Comparison of ENCODE assay signal across 9 mouse cellular contexts in the genomic region with DNA sequence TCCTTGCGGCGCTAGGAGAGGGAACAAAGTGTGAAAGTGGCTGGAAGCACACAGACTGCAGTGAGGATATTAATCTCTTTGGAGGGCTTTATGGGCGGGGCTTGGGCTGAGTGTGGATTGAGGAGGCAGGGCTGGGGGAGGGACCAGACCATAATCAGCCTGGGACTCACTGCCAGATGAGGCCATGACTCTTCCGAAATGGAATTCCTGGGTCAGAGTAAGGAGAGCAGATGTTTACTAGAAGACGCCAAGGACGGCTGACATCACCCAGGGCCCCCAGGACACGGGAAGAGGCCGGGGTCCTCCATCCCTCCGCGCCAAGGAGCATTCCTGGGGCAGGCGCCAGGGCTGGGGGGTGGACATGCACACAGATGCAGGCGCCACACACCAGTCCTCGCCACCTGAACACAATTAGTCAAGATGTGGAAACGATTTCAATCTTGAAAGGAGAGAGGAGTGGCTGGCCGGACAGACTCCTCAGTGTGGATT. TPM values are rescaled to one million over a fixed set of nuclear protein-coding genes. Genes with fewer than 3 reads are reported as not detected.
DNase-seq lines count a peak whose midpoint lies in the region; ATAC-seq and TF ChIP-seq lines count a peak whose summit lies in the region.
"Had no signal": no experiment of that assay in that cellular context is flagged by ENCODE, and none has a peak within 500 bp of the region (broad histone marks: within the 10 kb centered on the region; RNA-seq: fewer than 3 reads in every experiment).

No protein-coding gene starts in this region.

- H3K27me3 ChIP-seq in forebrain, embryonic 10.5 days (ENCODE audit: poor library complexity, severe bottlenecking): no peaks in the 10 kb centered on the region
- no peaks in the 10 kb centered on the region for H3K27me3 ChIP-seq in forebrain, postnatal 0 days (ENCODE audit: insufficient read depth, low read length)
- no peaks in the 10 kb centered on the region for H3K27me3 ChIP-seq in embryonic facial prominence, embryonic 13.5 days
- H3K27me3 ChIP-seq in limb, embryonic 15.5 days: no peaks in the 10 kb centered on the region

- no peak for TF ChIP-seq CTCF in forebrain, postnatal 0 days (IDR thresholded peaks at IDR 0.05; ENCODE audit: low read depth)

- H3K9me3 ChIP-seq in forebrain, embryonic 10.5 days: no peaks in the 10 kb centered on the region
- H3K9me3 ChIP-seq in forebrain, postnatal 0 days (ENCODE audit: low read length): no peaks in the 10 kb centered on the region
- H3K9me3 ChIP-seq in embryonic facial prominence, embryonic 13.5 days: no peaks in the 10 kb centered on the region
- no peaks in the 10 kb centered on the region for H3K9me3 ChIP-seq in limb, embryonic 15.5 days

- no peak overlapping the region for H3K4me3 ChIP-seq in forebrain, embryonic 10.5 days
- H3K4me3 ChIP-seq in forebrain, postnatal 0 days (ENCODE audit: low read depth, low read length): no peak overlapping the region
- H3K4me3 ChIP-seq in embryonic facial prominence, embryonic 13.5 days: 0 out of 2 replicates have a peak overlapping the region, but pooled peaks have one; percentile 4
- H3K4me3 ChIP-seq in limb, embryonic 15.5 days: peak overlapping the region; percentile 10; the same call in 1 of the 2 replicates

- H3K4me1 ChIP-seq in forebrain, embryonic 10.5 days: peaks cover 22% of the 10 kb centered on the region
- no peaks in the 10 kb centered on the region for H3K4me1 ChIP-seq in forebrain, postnatal 0 days (ENCODE audit: insufficient read depth)
- H3K4me1 ChIP-seq in embryonic facial prominence, embryonic 13.5 days: peaks cover 42% of the 10 kb centered on the region
- peaks cover 38% of the 10 kb centered on the region for H3K4me1 ChIP-seq in limb, embryonic 15.5 days

- H3K9ac ChIP-seq in forebrain, postnatal 0 days: no peak overlapping the region
- H3K9ac ChIP-seq in embryonic facial prominence, embryonic 13.5 days: no peak overlapping the region
- H3K9ac ChIP-seq in limb, embryonic 15.5 days: no peak overlapping the region

- H3K27ac ChIP-seq in forebrain, embryonic 10.5 days: peak overlapping the region; percentile 75
- H3K27ac ChIP-seq in forebrain, postnatal 0 days (ENCODE audit: low read depth, low read length): no peak overlapping the region
- peak overlapping the region; percentile 66 for H3K27ac ChIP-seq in embryonic facial prominence, embryonic 13.5 days
- H3K27ac ChIP-seq in limb, embryonic 15.5 days: peak overlapping the region; percentile 55

- ATAC-seq in forebrain, postnatal 0 days: no peak
- ATAC-seq in embryonic facial prominence, embryonic 13.5 days (ENCODE audit: insufficient number of reproducible peaks, insufficient read depth, low FRiP score, low TSS enrichment, low read depth): peak; percentile 74
- peak; percentile 79 for ATAC-seq in limb, embryonic 15.5 days (ENCODE audit: insufficient number of reproducible peaks, low FRiP score, low TSS enrichment, low read depth)
- ATAC-seq in CD4-positive, CD25-positive, alpha-beta regulatory T cell, adult 4 months: no peak

- H3K36me3 ChIP-seq in forebrain, embryonic 10.5 days (replicated peaks): no peaks in the 10 kb centered on the region
- H3K36me3 ChIP-seq in forebrain, postnatal 0 days (ENCODE audit: insufficient read depth): no peaks in the 10 kb centered on the region
- H3K36me3 ChIP-seq in embryonic facial prominence, embryonic 13.5 days: no peaks in the 10 kb centered on the region
- no peaks in the 10 kb centered on the region for H3K36me3 ChIP-seq in limb, embryonic 15.5 days

- 66% methylated on average over 15 of the region's 15 CpGs for WGBS in forebrain, embryonic 10.5 days
- WGBS in forebrain, postnatal 0 days: 67% methylated on average over 15 of the region's 15 CpGs
- WGBS in embryonic facial prominence, embryonic 13.5 days: 25% methylated on average over 15 of the region's 15 CpGs
- 24% methylated on average over 15 of the region's 15 CpGs for WGBS in limb, embryonic 15.5 days

- peak; percentile 34 for DNase-seq in forebrain, embryonic 10.5 days (ENCODE audit: extremely low spot score, low spot score)
- no peak for DNase-seq in forebrain, postnatal 0 days
- DNase-seq in heart, postnatal 14 days: peak; percentile 74 to 79
- peak; percentile 59 for DNase-seq in urinary bladder, postnatal 25 days (ENCODE audit: low spot score)
- no peak for DNase-seq in cerebellum, postnatal 14 days

- H3K4me2 ChIP-seq in forebrain, postnatal 0 days (ENCODE audit: low read depth): no peak overlapping the region
- H3K4me2 ChIP-seq in embryonic facial prominence, embryonic 13.5 days: peak overlapping the region; percentile 45
- H3K4me2 ChIP-seq in limb, embryonic 15.5 days: peak overlapping the region; percentile 37; the same call in 1 of the 2 replicates

- intact Hi-C loops in heart, postnatal 14 days (cut with DNase I): no loop called here

RNA-seq across cellular contexts. Expression of a gene that starts 20.4 kb away (rescaled TPM):
- polyA plus RNA-seq in forebrain, embryonic 10.5 days (2016; fragmentation: Nextera tagmentation; extraction: Ambion mirVana): 0.19 and 0.60 TPM in 2 replicates
- 7.7 and 13.1 TPM in 2 replicates for total RNA-seq in forebrain, postnatal 0 days (2014; rRNA removed)
- 4.1 and 4.4 TPM in 2 replicates for polyA plus RNA-seq in forebrain, postnatal 0 days (2015; fragmentation: Nextera tagmentation; extraction: Ambion mirVana)
- 12.0 and 13.8 TPM in 2 replicates for polyA plus RNA-seq in embryonic facial prominence, embryonic 13.5 days (2015; fragmentation: Nextera tagmentation; extraction: Ambion mirVana)
- 10 to 100 TPM; 26.4 to 30.9 TPM for total RNA-seq in heart, postnatal 14 days (2021)
- polyA plus RNA-seq in limb, embryonic 15.5 days (2015; fragmentation: Nextera tagmentation; extraction: Ambion mirVana): 19.7 and 21.9 TPM in 2 replicates
- not detected for polyA plus RNA-seq in CD4-positive, CD25-positive, alpha-beta regulatory T cell, adult 4 months (2017; shearing (Covaris generic))
- total RNA-seq: common myeloid progenitor, adult 5-6 weeks had no signal

Comparison
In these comparisons a context has a peak if more than half of its experiments do, and no peak if none do; other contexts are left out.
1. DNase-seq: peak in forebrain, embryonic 10.5 days (single experiment), heart, postnatal 14 days (2 of 2) and urinary bladder, postnatal 25 days (single experiment); none in forebrain, postnatal 0 days (single experiment) and cerebellum, postnatal 14 days (0 of 2).
2. H3K4me3 ChIP-seq: peak in embryonic facial prominence, embryonic 13.5 days (single experiment) and limb, embryonic 15.5 days (single experiment); none in forebrain, embryonic 10.5 days (single experiment) and forebrain, postnatal 0 days (single experiment).
3. ATAC-seq: peak in embryonic facial prominence, embryonic 13.5 days (single experiment) and limb, embryonic 15.5 days (single experiment); none in forebrain, postnatal 0 days (single experiment) and CD4-positive, CD25-positive, alpha-beta regulatory T cell, adult 4 months (single experiment).